Mouse (Mus musculus) myocyte (in vitro differentiated cells): ENCODE measurements around the gene Pon2. TPM values are rescaled to one million over a fixed set of nuclear protein-coding genes. Genes with fewer than 3 reads are reported as not detected.
"Not testable (repeated sequence)": the region's sequence is repeated elsewhere in the genome, so short reads cannot be mapped to it uniquely, and the experiment has no call there.

Source experiments
- H3K27me3 ChIP-seq: one replicate; pipeline ENCODE4 v1.6.1; 2011; ENCODE audit not compliant: control insufficient read depth, insufficient read depth, insufficient read length
- H3K36me3 ChIP-seq: one replicate; pipeline ENCODE4 v1.6.1; 2011; ENCODE audit not compliant: control insufficient read depth, insufficient read depth
- H3K4me2 ChIP-seq: one replicate; pipeline ENCODE4 v1.6.1; 2011; ENCODE audit warnings: low read depth, control low read depth
- H3K4me3 ChIP-seq: one replicate; pipeline ENCODE4 v1.5.1; 2011; ENCODE audit warnings: mild to moderate bottlenecking, control low read depth, moderate library complexity
- H3K79me2 ChIP-seq: one replicate; pipeline ENCODE4 v1.6.1; 2011; ENCODE audit not compliant: control insufficient read depth, insufficient read depth
- H3ac ChIP-seq: one replicate; pipeline ENCODE4 v1.6.1; 2011; ENCODE audit not compliant: control insufficient read depth, insufficient read length
- CEBPB ChIP-seq: IDR thresholded peaks from 2 replicates; pipeline ENCODE4 v1.6.1; 2011; ENCODE audit warnings: mild to moderate bottlenecking, moderate library complexity; ENCODE audit not compliant: poor library complexity, insufficient read depth, severe bottlenecking
- E2F4 ChIP-seq: IDR thresholded peaks from one replicate; pipeline ENCODE4 v1.6.1; 2011; ENCODE audit warnings: mild to moderate bottlenecking, control low read depth, moderate library complexity; ENCODE audit not compliant: insufficient read depth
- MAX ChIP-seq: IDR thresholded peaks from one replicate; pipeline ENCODE4 v1.6.1; 2011; ENCODE audit warnings: low read depth, mild to moderate bottlenecking, control low read depth
- MYOD1 ChIP-seq, 3 experiments: IDR thresholded peaks; one replicate each; pipeline ENCODE4 v1.6.1; 2011; ENCODE audit warnings: control low read depth in 2 of 3, low read depth in 2 of 3, mild to moderate bottlenecking in 2 of 3, moderate library complexity in 1 of 3; ENCODE audit not compliant: insufficient read length in 2 of 3, control insufficient read depth in 1 of 3
- MYOG ChIP-seq, 3 experiments: IDR thresholded peaks; one replicate each; pipeline ENCODE4 v1.6.1; 2011; ENCODE audit warnings: control low read depth in 2 of 3, low read depth in 2 of 3, mild to moderate bottlenecking in 2 of 3; ENCODE audit not compliant: insufficient read length in 2 of 3, control insufficient read depth in 1 of 3, insufficient read depth in 1 of 3
- POLR2A ChIP-seq: IDR thresholded peaks from one replicate; pipeline ENCODE4 v1.6.1; 2011; ENCODE audit warnings: low read depth, mild to moderate bottlenecking, control low read depth, moderate library complexity; ENCODE audit not compliant: insufficient read length
- POLR2AphosphoS2 ChIP-seq: IDR thresholded peaks from one replicate; pipeline ENCODE4 v1.6.1; 2011; ENCODE audit warnings: low read depth, control low read depth; ENCODE audit not compliant: insufficient read length
- REST ChIP-seq: IDR thresholded peaks from one replicate; pipeline ENCODE4 v1.6.1; 2011; ENCODE audit warnings: mild to moderate bottlenecking, control low read depth, moderate library complexity; ENCODE audit not compliant: insufficient read depth, insufficient read length
- SRF ChIP-seq: IDR thresholded peaks from one replicate; pipeline ENCODE4 v1.6.1; 2011; ENCODE audit warnings: low read depth; ENCODE audit not compliant: control insufficient read depth, insufficient read length
- TCF12 ChIP-seq: IDR thresholded peaks from one replicate; pipeline ENCODE4 v1.6.1; 2011; ENCODE audit warnings: mild to moderate bottlenecking, control low read depth; ENCODE audit not compliant: poor library complexity, insufficient read depth, severe bottlenecking
- TCF3 ChIP-seq: IDR thresholded peaks from one replicate; pipeline ENCODE4 v1.6.1; 2011; ENCODE audit warnings: low read depth, control low read depth; ENCODE audit not compliant: insufficient read length
- USF1 ChIP-seq: IDR thresholded peaks from one replicate; pipeline ENCODE4 v1.6.1; 2011; ENCODE audit warnings: low read depth, mild to moderate bottlenecking, control low read depth, moderate library complexity
- polyA plus RNA-seq: library from polyadenylated mRNA; unstranded; fragments of >200 nt; fragmentation: generic; extraction: Trizol; gene quantifications from one replicate; pipeline ENCODE4 v1.2.1, GENCODE M21; 2012; ENCODE audit warnings: missing spikeins

Gene Pon2
- polyA plus RNA-seq, 1 experiment, result 14.2 TPM

GRCm38 (mm10) chr6:5332560-5333150, 34.4 kb upstream of the Pon2 start:
- Histone ChIP-seq H3K36me3 (no peaks in the 10 kb centered on the region), H3K4me3 (no peak overlapping the region), H3K4me2 (no peak overlapping the region), H3ac (no peak overlapping the region), H3K27me3 (no peaks in the 10 kb centered on the region), H3K79me2 (no peaks in the 10 kb centered on the region)
- no peak for TF ChIP-seq TCF3
- no peak for TF ChIP-seq REST
- TF ChIP-seq USF1, result no peak
- TF ChIP-seq E2F4, result no peak
- no peak for TF ChIP-seq POLR2A
- TF ChIP-seq CEBPB, result no peak
- no peak for TF ChIP-seq TCF12
- TF ChIP-seq MYOD1 (IDR thresholded peaks at IDR 0.05; ENCODE audit: control insufficient read depth in 1 of 3, insufficient read length in 2 of 3, low read depth in 2 of 3), result no peak
- no peak for TF ChIP-seq MYOG (IDR thresholded peaks at IDR 0.05; ENCODE audit: control insufficient read depth in 1 of 3, insufficient read depth in 1 of 3, insufficient read length in 2 of 3, low read depth in 2 of 3)
- TF ChIP-seq SRF, result no peak
- no peak for TF ChIP-seq POLR2AphosphoS2
- no peak for TF ChIP-seq MAX

DNA sequence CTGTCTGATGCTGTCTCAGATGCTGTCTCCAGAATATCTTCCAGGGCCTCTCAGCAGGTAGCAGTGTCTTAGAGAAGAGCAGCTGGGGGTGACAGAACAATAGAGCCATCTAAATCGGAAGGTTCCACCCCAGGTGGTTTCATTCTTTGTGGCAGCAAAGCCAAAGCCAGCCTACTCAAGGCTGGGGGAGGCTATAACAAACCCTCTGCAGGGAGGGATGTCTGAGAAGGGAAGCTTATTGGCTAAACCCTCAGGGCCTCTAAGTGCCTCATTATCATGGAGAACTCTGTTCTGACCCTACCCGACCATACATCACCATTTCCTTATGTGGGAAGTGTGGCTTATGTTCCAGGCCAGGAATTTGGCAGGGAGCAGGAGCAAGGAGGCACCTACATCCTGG, 26.9 kb upstream of the Pon2 start:
- Histone ChIP-seq H3ac (no peak overlapping the region), H3K4me2 (no peak overlapping the region), H3K27me3 (no peaks in the 10 kb centered on the region), H3K79me2 (no peaks in the 10 kb centered on the region), H3K4me3 (no peak overlapping the region), H3K36me3 (no peaks in the 10 kb centered on the region)
- no peak for TF ChIP-seq MYOG (IDR thresholded peaks at IDR 0.05; ENCODE audit: control insufficient read depth in 1 of 3, insufficient read depth in 1 of 3, insufficient read length in 2 of 3, low read depth in 2 of 3)
- TF ChIP-seq USF1, result no peak
- no peak for TF ChIP-seq TCF12
- TF ChIP-seq MAX, result no peak
- TF ChIP-seq E2F4, result no peak
- TF ChIP-seq REST, result no peak
- no peak for TF ChIP-seq CEBPB
- no peak for TF ChIP-seq SRF
- TF ChIP-seq POLR2AphosphoS2, result no peak
- TF ChIP-seq TCF3, result no peak
- TF ChIP-seq POLR2A, result no peak
- no peak for TF ChIP-seq MYOD1 (IDR thresholded peaks at IDR 0.05; ENCODE audit: control insufficient read depth in 1 of 3, insufficient read length in 2 of 3, low read depth in 2 of 3)

GRCm38 (mm10) chr6:5324101-5324500, 25.8 kb upstream of the Pon2 start:
- not testable (repeated sequence) for H3K4me3 ChIP-seq, H3K4me2 ChIP-seq, H3K36me3 ChIP-seq, H3ac ChIP-seq, H3K27me3 ChIP-seq, H3K79me2 ChIP-seq

DNA sequence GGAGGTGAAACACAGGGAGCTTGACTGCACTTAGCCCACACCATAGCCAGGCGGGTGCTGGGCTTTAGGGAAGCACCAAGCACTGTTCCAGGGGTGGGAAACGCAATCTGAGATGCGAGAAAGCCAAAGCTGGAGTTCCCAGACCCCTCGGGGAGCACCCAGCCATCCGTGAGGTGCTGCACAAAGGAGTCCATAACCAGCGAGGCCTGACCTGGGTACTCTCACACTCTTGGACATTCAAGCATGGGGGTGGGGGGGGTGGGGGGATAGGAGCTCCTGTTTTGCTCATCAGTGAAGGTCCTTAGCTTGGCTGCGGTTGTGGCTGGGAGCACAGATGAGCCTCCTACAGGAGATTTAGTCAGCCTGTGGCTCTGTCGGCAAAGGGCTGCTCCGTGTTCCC, 18.4 kb upstream of the Pon2 start:
- Histone ChIP-seq H3K79me2 (no peaks in the 10 kb centered on the region), H3K4me3 (no peak overlapping the region), H3K4me2 (no peak overlapping the region), H3K27me3 (no peaks in the 10 kb centered on the region), H3ac (no peak overlapping the region), H3K36me3 (no peaks in the 10 kb centered on the region)
- no peak for TF ChIP-seq CEBPB
- TF ChIP-seq TCF12, result no peak
- TF ChIP-seq POLR2AphosphoS2, result no peak
- TF ChIP-seq REST, result no peak
- TF ChIP-seq USF1, result no peak
- TF ChIP-seq SRF, result no peak
- TF ChIP-seq E2F4, result no peak
- TF ChIP-seq TCF3, result no peak
- TF ChIP-seq MAX, result no peak
- TF ChIP-seq MYOG (IDR thresholded peaks at IDR 0.05; ENCODE audit: control insufficient read depth in 1 of 3, insufficient read depth in 1 of 3, insufficient read length in 2 of 3, low read depth in 2 of 3), result no peak
- no peak for TF ChIP-seq MYOD1 (IDR thresholded peaks at IDR 0.05; ENCODE audit: control insufficient read depth in 1 of 3, insufficient read length in 2 of 3, low read depth in 2 of 3)

- no peaks in the 10 kb centered on the region for H3K27me3 ChIP-seq
- no peak for TF ChIP-seq SRF
- no peak for TF ChIP-seq POLR2A
- no peak for TF ChIP-seq E2F4
- no peak for TF ChIP-seq CEBPB
- no peak for TF ChIP-seq MYOD1 (IDR thresholded peaks at IDR 0.05; ENCODE audit: control insufficient read depth in 1 of 3, insufficient read length in 2 of 3, low read depth in 2 of 3)
- no peak for TF ChIP-seq USF1
- TF ChIP-seq POLR2AphosphoS2, result no peak
- no peak for TF ChIP-seq REST
- TF ChIP-seq MYOG (IDR thresholded peaks at IDR 0.05; ENCODE audit: control insufficient read depth in 1 of 3, insufficient read depth in 1 of 3, insufficient read length in 2 of 3, low read depth in 2 of 3), result no peak
- TF ChIP-seq TCF12, result no peak
- no peak for TF ChIP-seq TCF3
- no peak for TF ChIP-seq MAX
- no peaks in the 10 kb centered on the region for H3K79me2 ChIP-seq
- H3K4me3 ChIP-seq, result no peak overlapping the region
- H3K36me3 ChIP-seq, result no peaks in the 10 kb centered on the region
- H3ac ChIP-seq, result no peak overlapping the region
- H3K4me2 ChIP-seq, result no peak overlapping the region
Observed at GRCm38 (mm10) chr6:5315053-5315759, 17.0 kb upstream of the Pon2 start.
